Mouse (Mus musculus): ENCODE measurements at regions not wholly inside any gene's neighbourhood (a gene's known extent, or its start where the extent isn't known, plus 50 kb on each side); places are given as distances from the start of the nearest gene placed in this dataset.
"Not testable (repeated sequence)": the region's sequence is repeated elsewhere in the genome, so short reads cannot be mapped to it uniquely, and the experiment has no call there.

DNA sequence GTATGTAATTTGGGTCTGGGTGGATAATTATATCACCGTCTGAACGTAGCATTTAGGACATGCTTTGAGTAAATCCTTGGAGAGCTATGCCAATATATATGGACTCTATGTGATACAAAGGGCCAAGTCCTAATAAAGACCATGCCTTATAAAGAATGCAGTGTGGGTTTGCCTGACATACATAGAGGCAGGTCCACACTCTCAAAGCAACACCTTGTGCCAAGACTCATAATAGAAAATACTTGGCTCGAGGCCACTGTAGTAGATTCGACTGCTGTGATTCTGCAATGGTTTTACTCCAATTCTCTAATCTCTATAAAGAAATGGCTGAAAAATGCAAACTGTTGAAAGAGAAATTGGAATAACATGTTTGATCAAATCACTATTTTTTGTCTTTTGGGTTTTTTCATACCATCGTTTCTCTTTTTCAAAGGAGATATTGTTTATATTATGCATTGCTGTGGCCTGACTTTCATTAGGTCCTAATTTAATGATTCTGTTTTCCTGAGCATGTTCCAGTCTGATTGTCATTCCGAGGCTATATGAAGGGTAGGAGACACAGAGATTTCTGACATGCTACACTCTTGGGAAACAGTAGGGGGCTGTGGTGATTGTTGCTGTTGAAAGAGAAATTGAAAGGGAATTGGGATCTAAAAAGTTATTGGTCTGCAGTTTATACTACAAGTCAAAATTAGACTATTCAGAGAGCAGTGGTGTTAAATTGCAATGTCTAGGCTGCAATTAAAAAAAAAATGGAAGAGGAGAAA is 884.7 kb downstream of the Ttll7 start:
- intact Hi-C loops (cut with DNase I): no loop called here
- no peak for DNase-seq

DNA sequence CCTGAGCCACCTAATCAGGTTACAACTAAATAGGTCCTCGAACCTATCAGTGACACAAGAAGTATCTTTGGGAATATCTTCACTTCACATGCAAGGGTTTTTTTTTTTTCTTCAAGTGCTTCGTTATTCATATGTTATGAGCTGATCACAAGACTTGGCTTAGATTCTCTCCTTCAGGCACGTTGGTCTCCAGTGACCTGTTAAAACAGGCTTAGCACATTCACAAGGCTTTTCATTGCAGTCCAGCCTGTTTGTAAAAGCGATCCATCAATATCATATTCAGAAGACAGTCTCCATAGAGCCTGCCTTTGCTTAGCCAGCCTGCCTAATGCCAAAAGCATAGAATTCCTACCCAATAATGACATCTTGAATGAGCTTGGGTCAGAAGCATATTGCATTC is 864.2 kb downstream of the Ttll7 start:
- no peak for DNase-seq
- intact Hi-C loops (cut with DNase I): no loop called here

DNA sequence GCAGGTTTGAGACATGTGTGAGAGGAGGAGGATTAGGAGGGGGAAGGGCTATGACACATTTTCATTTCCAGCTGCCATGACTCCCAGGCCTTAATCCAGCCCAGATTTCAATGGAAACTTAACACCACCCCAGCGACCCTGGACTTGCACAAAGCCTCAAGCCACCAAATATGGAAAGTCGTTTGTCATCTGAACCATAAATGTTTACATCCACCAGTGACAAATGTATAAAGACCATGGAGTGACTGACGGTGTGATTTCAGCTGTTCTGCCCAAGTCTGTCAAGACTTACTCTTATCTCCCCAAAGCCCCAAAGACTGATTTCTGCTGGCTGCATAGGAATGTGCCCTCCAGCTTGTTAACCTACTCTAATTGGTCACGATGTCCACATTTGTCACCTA is 855.2 kb downstream of the Ttll7 start:
- no peak for DNase-seq
- intact Hi-C loops (cut with DNase I): no loop called here

DNA sequence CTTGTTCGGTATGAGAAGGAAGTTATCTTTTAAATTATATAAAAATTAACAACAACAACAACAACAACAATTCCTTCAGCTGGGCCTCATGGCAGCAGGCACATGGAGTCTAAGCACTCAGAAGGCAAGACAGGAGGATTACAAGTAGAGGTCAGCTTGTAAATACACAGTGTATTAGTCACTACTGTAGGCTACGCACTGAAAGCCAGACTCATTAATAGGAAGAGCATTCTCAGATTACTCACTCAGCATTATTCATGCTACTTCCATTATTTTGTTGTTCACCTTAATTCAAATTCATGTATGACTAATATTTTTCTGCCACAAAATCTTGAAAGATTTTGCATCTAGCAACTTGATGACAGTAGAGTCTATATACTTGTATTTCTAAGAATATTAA is 831.6 kb downstream of the Ttll7 start:
- intact Hi-C loops (cut with DNase I): no loop called here
- no peak for DNase-seq

DNA sequence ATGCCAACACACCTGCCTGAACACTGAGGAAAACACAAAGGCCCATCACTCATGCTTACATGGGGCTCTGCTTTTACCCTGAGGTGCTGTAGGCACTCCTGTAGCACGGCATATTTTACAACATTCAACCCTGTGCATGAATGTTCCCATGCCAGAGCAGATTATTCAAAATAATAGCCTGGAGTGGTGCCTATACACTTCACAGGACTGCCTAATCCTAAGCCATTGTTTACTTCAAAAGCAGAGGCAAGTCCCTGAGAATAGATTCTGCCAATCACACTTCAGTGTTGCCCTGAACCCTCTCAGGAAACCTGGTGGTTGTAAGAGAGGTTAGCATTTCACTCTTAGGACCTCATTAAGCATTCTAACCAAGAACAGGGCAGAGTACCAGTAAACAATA is 828.1 kb downstream of the Ttll7 start:
- no peak for DNase-seq
- intact Hi-C loops (cut with DNase I): no loop called here

DNA sequence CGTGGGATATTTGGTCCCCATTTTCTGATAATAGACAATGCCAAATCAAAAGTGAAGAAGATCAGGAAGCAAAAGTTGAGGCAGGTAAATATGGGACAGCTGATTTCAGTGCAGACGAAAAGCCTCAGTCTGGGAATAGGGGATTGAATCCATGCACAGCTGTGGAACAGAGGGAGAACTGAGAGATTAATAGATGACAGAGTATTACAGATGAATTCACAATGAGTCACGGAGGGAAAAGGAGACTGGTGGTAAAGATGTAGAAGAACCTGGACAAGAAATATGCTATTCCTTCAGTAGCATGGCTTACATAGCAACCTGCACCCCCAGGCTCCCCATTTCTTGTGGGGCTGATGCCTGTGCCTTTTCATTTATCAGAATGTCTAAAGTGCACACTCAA is 810.4 kb downstream of the Ttll7 start:
- intact Hi-C loops (cut with DNase I): no loop called here
- DNase-seq: no peak

DNA sequence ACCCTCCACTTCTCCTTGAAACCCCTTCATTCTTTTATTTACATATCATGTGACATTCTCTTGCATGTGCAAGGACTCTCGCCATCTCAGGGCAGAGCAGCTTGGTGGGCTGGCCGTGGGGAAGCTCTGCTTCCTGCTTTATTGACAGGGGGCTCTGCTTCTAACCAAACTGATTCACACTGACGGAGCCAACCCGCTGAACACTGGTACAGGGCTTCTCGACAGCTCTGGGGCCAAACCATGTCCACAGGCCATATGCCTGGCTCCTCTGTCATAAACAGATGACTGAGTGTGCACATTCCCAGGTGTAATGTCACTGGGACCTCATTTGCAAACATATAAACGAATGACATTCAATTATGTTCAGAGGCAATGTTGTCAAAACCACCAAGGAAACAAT is 800.7 kb downstream of the Ttll7 start:
- no peak for DNase-seq
- intact Hi-C loops (cut with DNase I): no loop called here

DNA sequence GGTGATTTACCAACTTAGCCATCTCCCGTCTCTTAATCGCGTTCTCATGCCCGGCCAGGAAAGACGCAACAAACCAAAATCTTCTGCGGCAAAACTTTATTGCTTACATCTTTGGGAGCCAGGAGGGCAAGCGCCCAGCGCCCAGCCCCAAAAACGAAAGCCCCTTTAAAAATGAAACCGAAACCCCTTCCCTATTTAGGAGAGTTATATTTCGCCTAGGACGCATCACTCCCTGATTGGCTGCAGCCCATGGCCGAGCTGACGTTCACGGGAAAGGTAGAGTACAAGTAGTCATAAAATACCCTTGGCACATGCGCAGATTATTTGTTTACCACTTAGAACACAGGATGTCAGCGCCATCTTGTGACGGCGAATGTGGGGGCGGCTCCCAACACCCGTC is 783.3 kb downstream of the Ttll7 start:
- intact Hi-C loops (cut with DNase I); DNase-seq: not testable (repeated sequence)

DNA sequence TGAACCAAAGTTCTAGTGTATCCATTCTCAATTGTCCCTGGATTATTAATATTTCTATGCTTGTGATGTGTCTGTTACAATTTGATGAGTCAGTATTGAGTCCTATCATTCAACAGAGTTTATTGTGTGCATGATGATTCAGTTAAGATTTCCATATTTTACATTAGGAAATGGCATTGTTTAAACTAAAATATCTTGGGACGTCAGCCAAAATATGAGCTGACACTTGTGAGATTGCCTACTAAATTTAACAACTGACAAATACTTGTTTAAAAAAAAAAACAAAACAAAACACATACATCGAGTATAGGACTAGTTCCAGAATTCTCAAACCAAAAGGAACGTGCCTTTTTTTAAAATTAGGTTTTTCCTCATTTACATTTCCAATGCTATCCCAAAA is 779.0 kb downstream of the Ttll7 start:
- intact Hi-C loops (cut with DNase I): no loop called here
- DNase-seq: no peak

DNA sequence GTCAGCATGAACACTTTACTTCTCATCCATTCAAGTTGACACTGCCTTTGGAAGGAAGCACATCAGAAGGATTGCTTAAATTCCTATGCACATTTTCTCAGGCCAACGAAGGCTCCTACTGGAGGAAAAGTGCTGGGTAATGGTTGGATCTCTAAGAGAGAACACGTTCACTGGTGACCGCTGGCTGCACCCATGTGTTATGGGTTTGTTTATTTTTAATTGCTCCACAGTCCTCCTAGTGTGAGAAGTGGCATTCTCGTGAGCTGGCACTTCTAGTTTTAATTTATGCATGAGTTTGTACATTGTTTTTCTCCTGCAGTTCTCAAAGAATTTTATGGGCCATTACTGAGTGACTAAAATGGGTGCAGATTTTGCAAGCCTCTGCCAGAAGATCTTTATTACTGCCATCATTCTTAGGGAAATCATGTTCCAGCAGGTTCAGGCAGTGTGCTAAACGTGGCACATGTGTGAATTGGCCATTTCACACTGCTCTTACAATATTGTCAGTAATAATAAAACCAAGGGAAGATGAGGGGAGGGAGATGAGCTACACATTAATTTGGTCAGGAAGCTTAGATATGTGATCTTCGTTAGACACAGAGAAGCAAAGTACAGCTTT is 731.6 kb downstream of the Ttll7 start:
- no peak for DNase-seq
- intact Hi-C loops (cut with DNase I): no loop called here

DNA sequence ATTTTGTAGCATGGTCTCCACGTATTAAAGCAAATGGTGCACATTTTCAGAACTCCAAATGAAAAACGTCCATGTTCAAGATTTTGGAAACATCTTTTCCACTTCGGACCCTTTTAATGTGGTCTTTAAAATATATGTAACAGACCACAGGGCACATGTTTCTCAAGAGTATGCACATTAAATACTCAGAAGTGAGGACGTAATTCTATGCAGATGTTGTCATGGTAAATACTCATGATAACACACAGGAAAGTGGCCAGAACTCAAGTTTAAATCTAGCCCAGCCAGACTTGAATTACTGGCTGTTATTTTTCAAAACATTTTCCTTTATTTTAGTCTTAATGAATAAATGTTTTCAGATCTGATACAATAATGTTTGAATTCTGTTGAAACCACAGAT is 719.7 kb downstream of the Ttll7 start:
- no peak for DNase-seq
- intact Hi-C loops (cut with DNase I): no loop called here

DNA sequence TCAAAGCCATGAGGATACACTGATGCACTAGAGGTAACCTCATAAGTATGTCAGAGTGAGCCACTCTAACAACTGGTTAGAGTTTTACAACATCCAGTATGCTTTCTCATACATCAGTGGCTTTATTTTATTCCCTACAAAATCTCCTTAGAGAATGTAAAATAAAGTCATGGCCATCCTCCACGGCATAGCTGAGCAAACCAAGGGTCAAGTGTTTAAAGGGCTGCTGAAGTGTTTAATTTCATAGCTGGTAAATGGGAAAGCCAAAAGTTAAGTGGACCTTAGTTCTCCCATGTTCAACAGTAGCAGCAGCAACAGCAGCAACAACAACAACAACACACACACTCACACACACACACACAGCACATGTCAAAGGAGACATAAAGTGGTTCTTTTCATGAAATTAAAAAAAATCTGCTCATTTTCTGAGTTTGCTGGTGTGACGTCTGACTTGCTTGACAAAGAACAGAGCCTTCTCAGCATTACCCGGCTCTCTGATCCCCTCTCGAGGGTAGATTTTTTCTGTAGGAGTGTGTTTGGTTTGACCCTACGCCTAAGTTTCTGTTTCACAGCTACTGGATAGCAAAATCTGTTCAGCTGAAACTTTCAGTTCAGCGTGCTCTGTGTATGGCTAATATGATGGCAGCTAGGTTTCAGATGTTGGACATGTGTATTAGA is 693.3 kb downstream of the Ttll7 start:
- intact Hi-C loops (cut with DNase I): no loop called here
- DNase-seq: no peak

DNA sequence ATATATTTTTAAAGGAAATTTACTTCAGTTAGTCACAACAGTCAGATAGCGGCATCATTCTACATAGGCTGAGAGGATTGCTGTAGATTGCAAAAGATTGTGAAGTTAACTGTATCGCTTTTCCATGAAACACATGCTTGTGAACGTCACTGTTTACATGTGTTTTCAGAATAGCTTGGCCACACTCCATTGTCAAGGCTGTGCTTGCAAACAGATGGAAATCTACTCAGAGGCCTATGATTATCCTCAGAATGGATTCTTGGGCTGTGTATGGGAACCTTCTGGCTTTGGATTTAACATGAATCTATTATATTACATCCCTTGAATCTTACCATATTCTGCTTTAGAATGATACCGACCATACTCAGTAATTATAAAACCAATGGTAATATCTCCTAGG is 690.1 kb downstream of the Ttll7 start:
- intact Hi-C loops (cut with DNase I): no loop called here
- no peak for DNase-seq

DNA sequence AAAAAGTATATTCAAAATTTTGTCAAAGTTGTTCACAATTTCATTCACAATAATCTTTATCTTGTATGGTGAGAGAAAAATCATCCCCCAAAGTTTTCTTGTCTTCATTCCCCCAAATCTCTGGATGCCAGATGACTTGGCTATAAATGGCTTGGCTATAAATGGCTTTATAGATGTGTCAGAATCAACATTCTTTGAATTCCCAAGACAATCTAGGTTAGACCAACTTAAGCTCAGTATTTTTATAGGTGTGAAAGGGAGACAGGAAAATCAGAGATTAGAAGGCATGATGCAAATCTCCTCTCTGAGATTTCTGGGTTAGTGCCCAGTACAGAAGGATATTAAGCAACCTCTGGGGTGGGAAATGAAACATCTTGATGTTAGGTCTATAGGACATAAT is 685.4 kb downstream of the Ttll7 start:
- DNase-seq: no peak
- intact Hi-C loops (cut with DNase I): no loop called here

DNA sequence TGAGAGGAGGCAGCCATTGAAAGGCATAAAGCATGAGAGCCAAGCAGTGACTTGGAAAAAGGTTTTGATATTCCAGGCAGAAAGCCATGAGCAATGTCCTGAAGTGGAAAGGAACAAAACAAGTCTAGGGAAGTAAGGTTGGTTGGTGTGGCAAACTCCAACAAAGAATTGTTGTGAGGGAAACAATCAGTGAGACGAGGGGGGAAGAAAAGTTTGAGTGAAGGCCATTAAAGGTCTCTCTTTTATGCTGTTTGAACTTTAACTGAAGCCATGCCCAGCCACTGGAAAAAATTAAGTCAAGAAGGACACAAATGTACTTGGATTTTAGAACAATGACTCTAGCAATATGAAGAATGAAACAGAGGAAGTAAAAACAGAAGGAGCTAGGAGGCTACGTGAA is 680.0 kb downstream of the Ttll7 start:
- intact Hi-C loops (cut with DNase I): no loop called here
- DNase-seq: no peak

DNA sequence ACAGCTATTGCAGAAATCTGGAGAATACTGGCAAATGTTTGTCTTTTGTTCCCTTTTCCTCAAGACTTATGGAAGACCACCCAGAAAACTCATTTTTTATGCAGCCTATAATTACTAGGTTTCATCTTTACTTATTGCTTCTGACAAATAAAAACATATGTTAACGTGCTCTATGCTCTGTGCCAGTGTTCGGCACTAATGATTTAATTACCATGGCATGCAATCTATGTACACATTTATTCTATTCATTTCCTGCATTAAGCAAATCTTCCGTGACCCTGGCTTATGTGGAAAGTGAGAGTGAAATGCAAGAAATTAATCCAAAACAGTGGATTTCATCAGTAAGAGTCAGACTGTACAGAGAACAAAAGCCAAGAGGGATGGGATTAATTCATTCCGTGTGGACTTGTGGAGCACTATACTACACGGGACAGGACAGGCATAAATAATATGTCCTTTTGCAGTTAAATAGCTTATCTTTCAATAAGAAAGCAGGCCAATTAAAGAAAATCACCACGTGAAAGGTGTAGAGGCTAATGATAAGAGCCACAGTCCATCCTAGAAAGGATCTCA is 679.5 kb downstream of the Ttll7 start:
- intact Hi-C loops (cut with DNase I): no loop called here
- DNase-seq: no peak
